Mouse (Mus musculus) hindbrain, embryonic 14.5 days (tissue): ENCODE results near the gene Ninj2. TPM values are rescaled to one million over a fixed set of nuclear protein-coding genes. Genes with fewer than 3 reads are reported as not detected.

ENCODE experiments used
- ATAC-seq: fragments of 200-750 bp; cut with Nextera tagmentation; 2 replicates; pipeline ENCODE4 v1.8.0; 2017; ENCODE audit warnings: moderate number of reproducible peaks, mild to moderate bottlenecking, moderate TSS enrichment, moderate library complexity; ENCODE audit not compliant: low FRiP score
- DNase-seq: peaks from one replicate; pipeline ENCODE4 v3.0.0-alpha.2; 2015; ENCODE audit warnings: low spot score
- H3K27ac ChIP-seq: fragments of 300-500 bp; sonication (generic); 2 replicates; pipeline ENCODE4 v1.5.1; 2014; ENCODE audit warnings: mild to moderate bottlenecking, moderate library complexity
- H3K27me3 ChIP-seq: fragments of 300-500 bp; sonication (generic); 2 replicates; pipeline ENCODE4 v1.6.1; 2014; ENCODE audit warnings: mild to moderate bottlenecking, low read length, mixed read lengths; ENCODE audit not compliant: control insufficient read depth, insufficient read depth
- H3K36me3 ChIP-seq: fragments of 300-500 bp; sonication (generic); replicated peaks from 2 replicates; pipeline ENCODE4 v1.6.1; 2014; ENCODE audit not compliant: control insufficient read depth, insufficient read depth
- H3K4me1 ChIP-seq: fragments of 300-500 bp; sonication (generic); replicated peaks from 2 replicates; pipeline ENCODE4 v1.6.1; 2014; ENCODE audit warnings: antibody characterized with exemption, low read length, mixed read lengths; ENCODE audit not compliant: control insufficient read depth, insufficient read depth
- H3K4me2 ChIP-seq: fragments of 300-500 bp; sonication (generic); replicated peaks from 2 replicates; pipeline ENCODE4 v1.6.1; 2014; ENCODE audit warnings: mild to moderate bottlenecking, moderate library complexity
- H3K4me3 ChIP-seq: fragments of 300-500 bp; sonication (generic); replicated peaks from 2 replicates; pipeline ENCODE4 v1.5.1; 2014; ENCODE audit warnings: mild to moderate bottlenecking, low read length
- H3K9ac ChIP-seq: fragments of 300-500 bp; sonication (generic); 2 replicates; pipeline ENCODE4 v1.6.1; 2014
- H3K9me3 ChIP-seq: fragments of 300-500 bp; sonication (generic); 2 replicates; pipeline ENCODE4 v1.6.1; 2016; ENCODE audit warnings: low read length; ENCODE audit not compliant: control insufficient read depth
- WGBS: fragments of 180-500 bp; shearing (Covaris S2); extraction: QIAGEN DNeasy Blood & Tissue Kit; methylation state at CpG from one replicate; pipeline ENCODE4 v1.1.7; 2014; 5-methylcytosine and 5-hydroxymethylcytosine counted together
- polyA plus RNA-seq: library from polyadenylated mRNA; unstranded; fragments of >200 nt; fragmentation: Nextera tagmentation; extraction: Ambion mirVana; gene quantifications from 2 replicates; pipeline ENCODE4 v1.2.1, GENCODE M21; 2014

Ninj2 gene
- polyA plus RNA-seq, 1 experiment from 2014 or later: not detected

DNA sequence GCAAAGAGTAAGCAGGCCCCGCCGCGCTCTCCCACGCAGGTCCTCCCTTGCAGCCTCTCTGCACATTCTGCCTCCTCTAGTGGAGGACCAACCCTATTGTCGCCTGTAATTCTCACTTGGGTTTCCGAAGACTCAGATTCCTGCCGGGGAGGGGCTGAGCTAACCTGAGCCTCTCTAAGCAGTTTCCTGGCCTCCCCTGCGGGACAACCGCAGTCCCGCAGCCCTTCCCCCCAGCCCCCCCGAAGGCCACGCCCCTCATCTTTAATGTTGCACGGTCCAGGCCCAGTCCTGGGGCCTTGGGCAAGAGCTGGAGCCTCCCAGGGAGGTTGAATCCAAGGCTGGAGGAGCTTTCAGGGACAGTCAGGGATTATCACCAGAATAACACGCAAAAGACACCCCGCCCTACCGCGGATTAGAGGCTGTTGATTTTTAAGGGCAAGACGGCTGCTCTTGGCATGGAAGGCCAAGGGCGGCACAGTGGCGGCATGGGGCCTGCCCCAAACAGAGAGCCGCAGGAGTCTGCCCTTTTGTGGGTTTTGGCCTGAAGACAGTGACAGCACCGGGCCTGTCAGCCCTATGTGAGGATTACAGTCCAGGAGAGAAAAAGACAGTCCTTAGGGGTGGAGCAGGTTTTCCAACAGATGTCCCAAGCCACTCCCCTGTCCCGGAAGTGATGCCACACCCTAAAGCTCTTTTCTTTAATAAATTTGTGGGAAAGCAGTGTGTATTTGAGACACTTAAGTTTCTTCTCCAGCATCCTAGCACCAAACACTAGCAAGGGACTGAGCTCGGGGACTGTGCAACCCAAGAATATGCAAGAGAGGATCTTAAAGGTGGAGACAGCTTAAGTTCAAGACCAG is 95.5 kb downstream of the Ninj2 start:
- DNase-seq: no peak
- Histone ChIP-seq H3K4me2 (peak overlapping the region; percentile 27), H3K27ac (no peak overlapping the region), H3K36me3 (no peaks in the 10 kb centered on the region), H3K9me3 (no peaks in the 10 kb centered on the region), H3K27me3 (no peaks in the 10 kb centered on the region; the same call in 1 of the 2 replicates), H3K4me1 (peaks cover 10% of the 10 kb centered on the region), H3K9ac (no peak overlapping the region), H3K4me3 (no peak overlapping the region)
- ATAC-seq: peak; percentile 60; the same call in 1 of the 2 replicates
- WGBS: 22% methylated on average over 24 of the region's 24 CpGs

DNA sequence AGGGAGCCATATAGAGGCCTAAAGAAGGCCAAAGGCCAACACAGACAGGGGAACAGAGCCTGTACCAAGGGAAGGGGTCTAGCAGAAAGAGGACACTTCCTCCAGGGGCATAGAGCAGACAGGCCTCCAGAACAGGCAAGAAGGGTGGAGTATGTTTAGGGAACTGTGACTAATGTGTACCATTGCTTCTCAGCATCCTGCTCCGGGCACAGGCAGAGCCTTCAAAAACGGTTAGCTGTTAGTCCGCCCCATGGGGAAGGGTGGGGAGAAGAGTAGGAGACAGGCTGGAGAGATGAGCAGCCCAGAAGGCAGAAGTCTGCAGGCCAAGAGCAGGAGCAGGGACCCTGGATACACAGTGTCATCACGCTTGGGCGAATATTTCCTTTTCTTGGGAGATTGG is 96.1 kb downstream of the Ninj2 start:
- Histone ChIP-seq H3K4me1 (peaks cover 10% of the 10 kb centered on the region), H3K9me3 (no peaks in the 10 kb centered on the region), H3K9ac (no peak overlapping the region), H3K27ac (no peak overlapping the region), H3K4me2 (no peak overlapping the region), H3K36me3 (no peaks in the 10 kb centered on the region), H3K4me3 (no peak overlapping the region), H3K27me3 (no peaks in the 10 kb centered on the region; the same call in 1 of the 2 replicates)
- 93% methylated on average over 5 of the region's 5 CpGs for WGBS
- no peak for ATAC-seq
- no peak for DNase-seq

DNA sequence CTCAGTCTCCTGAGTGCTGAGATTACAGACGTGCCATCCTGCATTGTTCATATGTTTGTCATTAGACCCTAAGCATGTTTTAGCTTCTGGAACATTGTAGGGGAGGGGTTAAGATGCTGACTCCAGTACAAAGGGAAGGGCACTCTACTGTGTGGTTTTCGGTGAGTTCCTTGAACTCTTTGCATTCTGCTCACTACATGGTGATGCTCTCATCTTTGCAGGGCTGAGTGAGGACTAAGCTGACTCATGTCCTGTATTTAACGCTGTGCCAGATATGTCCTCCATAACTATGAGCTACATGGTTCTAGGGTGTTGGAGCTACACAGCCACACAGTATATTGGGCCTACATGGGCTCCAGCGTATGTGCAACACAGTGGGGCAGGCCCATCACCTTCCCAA is 97.2 kb downstream of the Ninj2 start:
- Histone ChIP-seq H3K4me2 (no peak overlapping the region), H3K27me3 (no peaks in the 10 kb centered on the region; the same call in 1 of the 2 replicates), H3K9ac (no peak overlapping the region), H3K36me3 (no peaks in the 10 kb centered on the region), H3K4me3 (no peak overlapping the region), H3K4me1 (peaks cover 10% of the 10 kb centered on the region), H3K27ac (no peak overlapping the region), H3K9me3 (no peaks in the 10 kb centered on the region)
- WGBS: 98% methylated on average over 4 of the region's 4 CpGs
- DNase-seq (no peak), ATAC-seq (no peak)

DNA sequence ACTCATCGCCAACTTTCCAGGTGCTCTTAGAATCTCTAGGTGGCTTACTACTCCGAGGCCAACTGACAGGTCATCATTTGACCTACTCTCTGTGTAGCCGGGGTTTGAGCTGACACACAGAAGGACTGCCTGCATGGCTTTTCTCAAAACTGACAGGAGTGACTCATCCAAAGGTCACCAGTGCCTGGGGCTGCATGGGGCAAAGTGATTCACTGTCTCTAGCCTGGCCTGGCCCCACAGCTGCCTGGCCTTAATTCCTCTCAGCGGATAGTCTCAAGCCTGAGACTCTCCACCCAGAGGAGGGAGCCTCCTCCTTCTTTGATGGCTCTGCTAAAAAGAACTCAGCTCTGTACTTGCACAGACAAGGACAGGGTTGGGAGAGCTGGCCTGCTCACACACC is 97.8 kb downstream of the Ninj2 start:
- WGBS: 81% methylated on average over 4 of the region's 4 CpGs
- Histone ChIP-seq H3K27ac (no peak overlapping the region), H3K27me3 (no peaks in the 10 kb centered on the region; the same call in 1 of the 2 replicates), H3K4me2 (no peak overlapping the region), H3K9me3 (no peaks in the 10 kb centered on the region), H3K9ac (no peak overlapping the region), H3K4me3 (no peak overlapping the region), H3K4me1 (peaks cover 10% of the 10 kb centered on the region), H3K36me3 (no peaks in the 10 kb centered on the region)
- DNase-seq (no peak), ATAC-seq (no peak)

- no peak overlapping the region for H3K27ac ChIP-seq
- no peak overlapping the region for H3K9ac ChIP-seq
- H3K9me3 ChIP-seq: no peaks in the 10 kb centered on the region
- DNase-seq: no peak
- H3K4me1 ChIP-seq: peaks cover 10% of the 10 kb centered on the region
- 52% methylated on average over 7 of the region's 7 CpGs for WGBS
- ATAC-seq: no peak
- H3K27me3 ChIP-seq: no peaks in the 10 kb centered on the region; the same call in 1 of the 2 replicates
- H3K36me3 ChIP-seq: no peaks in the 10 kb centered on the region
- no peak overlapping the region for H3K4me2 ChIP-seq
- H3K4me3 ChIP-seq: no peak overlapping the region
Measured at GRCm38 (mm10) chr6:120191396-120192170, 98.4 kb downstream of the Ninj2 start.

DNA sequence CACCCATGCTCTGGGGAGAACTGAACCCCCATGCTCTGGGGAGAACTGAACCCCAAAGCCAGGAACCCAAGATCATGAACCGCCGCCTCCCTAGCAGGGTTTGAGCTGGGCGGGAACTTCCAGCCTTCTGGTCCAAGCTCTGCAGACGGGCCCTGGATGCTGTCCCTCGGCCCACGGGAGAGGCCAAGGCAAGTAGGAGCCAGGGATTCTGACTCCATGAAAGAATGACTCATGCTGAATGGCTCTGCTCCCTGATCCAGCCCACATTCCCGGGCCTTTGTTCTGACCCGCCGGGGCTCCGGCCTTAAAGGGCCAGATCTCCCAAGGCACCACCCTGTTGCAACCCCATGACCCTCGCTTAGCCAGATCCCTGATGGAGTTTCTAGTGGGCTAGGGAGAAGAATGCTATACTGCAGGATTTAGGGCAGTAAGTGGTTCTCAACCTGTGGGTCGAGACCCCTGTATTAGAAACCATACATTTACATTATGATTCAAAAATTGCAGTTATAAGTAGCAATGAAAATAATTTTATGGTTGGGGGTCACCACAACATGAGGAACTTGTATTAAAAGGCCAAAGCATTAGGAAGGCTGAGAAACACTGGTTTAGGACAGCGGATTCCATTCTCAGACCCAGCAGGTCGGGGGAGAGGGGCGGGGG is 99.2 kb downstream of the Ninj2 start:
- no peak overlapping the region for H3K9ac ChIP-seq
- no peaks in the 10 kb centered on the region; the same call in 1 of the 2 replicates for H3K27me3 ChIP-seq
- no peaks in the 10 kb centered on the region for H3K9me3 ChIP-seq
- H3K36me3 ChIP-seq: no peaks in the 10 kb centered on the region
- ATAC-seq: no peak
- H3K4me2 ChIP-seq: no peak overlapping the region
- 13% methylated on average over 15 of the region's 15 CpGs for WGBS
- no peak overlapping the region for H3K27ac ChIP-seq
- peaks cover 10% of the 10 kb centered on the region for H3K4me1 ChIP-seq
- H3K4me3 ChIP-seq: no peak overlapping the region
- DNase-seq: no peak

- H3K36me3 ChIP-seq: no peaks in the 10 kb centered on the region
- WGBS: 29% methylated on average over 5 of the region's 5 CpGs
- peaks cover 6% of the 10 kb centered on the region; the same call in 1 of the 2 replicates for H3K4me1 ChIP-seq
- ATAC-seq (no peak), DNase-seq (peak; percentile 75)
- no peak overlapping the region for H3K4me2 ChIP-seq
- H3K9ac ChIP-seq: no peak overlapping the region
- H3K4me3 ChIP-seq: no peak overlapping the region
- H3K27ac ChIP-seq: no peak overlapping the region
- H3K27me3 ChIP-seq: no peaks in the 10 kb centered on the region; the same call in 1 of the 2 replicates
- H3K9me3 ChIP-seq: no peaks in the 10 kb centered on the region
Measured at GRCm38 (mm10) chr6:120193174-120193573, 100.0 kb downstream of the Ninj2 start.

GRCm38 (mm10) chr6:120193793-120194192 is 100.6 kb downstream of the Ninj2 start:
- no peak overlapping the region for H3K27ac ChIP-seq
- no peak for ATAC-seq
- H3K4me3 ChIP-seq: no peak overlapping the region
- no peak overlapping the region for H3K9ac ChIP-seq
- H3K9me3 ChIP-seq: no peaks in the 10 kb centered on the region
- no peak for DNase-seq
- no peaks in the 10 kb centered on the region for H3K4me1 ChIP-seq
- 66% methylated on average over 1 of the region's 1 CpGs for WGBS
- H3K36me3 ChIP-seq: no peaks in the 10 kb centered on the region
- no peaks in the 10 kb centered on the region; the same call in 1 of the 2 replicates for H3K27me3 ChIP-seq
- no peak overlapping the region for H3K4me2 ChIP-seq

- 40% methylated on average over 10 of the region's 10 CpGs for WGBS
- no peak for DNase-seq
- H3K36me3 ChIP-seq: no peaks in the 10 kb centered on the region
- no peak overlapping the region for H3K27ac ChIP-seq
- no peaks in the 10 kb centered on the region for H3K9me3 ChIP-seq
- no peak overlapping the region for H3K9ac ChIP-seq
- H3K4me3 ChIP-seq: no peak overlapping the region
- H3K4me2 ChIP-seq: no peak overlapping the region
- H3K27me3 ChIP-seq: no peaks in the 10 kb centered on the region
- ATAC-seq: no peak
- no peaks in the 10 kb centered on the region for H3K4me1 ChIP-seq
Measured at GRCm38 (mm10) chr6:120194305-120194704, 101.2 kb downstream of the Ninj2 start.
